Mouse (Mus musculus): ENCODE measurements around the gene Mfsd2b.

Mfsd2b gene

DNA sequence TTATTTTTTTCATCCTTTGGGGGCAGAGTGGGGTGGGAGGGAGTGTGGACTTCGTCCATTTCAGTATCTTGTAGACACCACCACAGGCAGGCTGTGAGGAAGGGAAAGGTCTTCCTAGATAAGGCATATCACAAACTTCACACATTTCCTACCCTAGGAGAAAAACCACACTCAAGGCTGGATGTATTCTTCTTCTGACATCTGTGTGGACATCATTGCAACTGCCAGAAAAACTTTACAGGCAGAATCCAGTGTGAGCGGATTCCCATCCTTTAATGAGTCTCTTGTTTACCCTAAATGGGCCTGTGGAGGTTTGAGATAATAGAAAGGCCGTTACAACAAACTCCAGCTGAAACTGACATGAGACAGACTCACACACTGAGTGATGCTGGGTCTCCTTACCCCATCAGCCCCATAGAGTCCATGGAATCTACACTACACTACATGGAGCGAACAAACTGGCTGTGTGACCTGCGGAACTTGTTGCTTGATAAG, 1.1 kb downstream of the Mfsd2b start:
- no peak for DNase-seq

DNA sequence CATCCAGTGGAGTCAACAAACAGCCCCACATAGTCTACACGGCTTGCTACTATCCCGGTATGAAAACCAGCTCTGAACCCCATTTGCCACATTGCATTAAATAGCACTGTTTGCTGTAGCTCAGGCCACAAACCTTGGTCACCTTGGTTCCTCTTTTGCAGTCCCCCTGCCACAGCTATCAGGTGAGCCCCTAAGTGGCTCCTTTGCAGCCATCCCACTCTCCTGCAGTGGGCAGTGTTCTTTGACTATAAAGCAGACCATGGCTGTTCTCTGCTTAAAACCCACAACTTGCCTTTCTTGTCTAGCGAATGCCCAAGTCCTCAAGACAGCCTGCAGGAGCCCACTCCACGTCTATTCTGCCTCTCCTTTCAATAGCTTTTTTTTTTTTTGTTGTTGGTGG, 1.9 kb downstream of the Mfsd2b start:
- no peak for DNase-seq

DNA sequence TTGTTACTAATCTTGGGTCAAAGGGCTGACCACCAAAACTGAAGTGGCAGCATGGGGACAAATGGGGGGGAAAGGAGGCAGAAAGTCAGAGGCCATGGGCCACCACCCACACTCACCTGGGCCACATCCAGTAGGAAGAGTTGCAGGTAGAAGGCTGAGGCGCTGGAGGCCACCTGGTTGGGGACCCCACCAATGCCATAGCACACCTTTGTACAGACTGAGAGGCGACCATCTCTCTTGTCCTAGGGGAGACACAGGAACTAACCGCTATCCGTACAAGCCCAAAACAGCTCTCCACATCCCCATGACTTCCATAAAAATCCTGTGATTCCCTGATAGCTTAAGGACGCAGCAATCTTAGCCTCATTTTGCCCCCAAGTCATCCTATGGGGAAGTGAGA, 2.9 kb downstream of the Mfsd2b start:
- no peak for DNase-seq

DNA sequence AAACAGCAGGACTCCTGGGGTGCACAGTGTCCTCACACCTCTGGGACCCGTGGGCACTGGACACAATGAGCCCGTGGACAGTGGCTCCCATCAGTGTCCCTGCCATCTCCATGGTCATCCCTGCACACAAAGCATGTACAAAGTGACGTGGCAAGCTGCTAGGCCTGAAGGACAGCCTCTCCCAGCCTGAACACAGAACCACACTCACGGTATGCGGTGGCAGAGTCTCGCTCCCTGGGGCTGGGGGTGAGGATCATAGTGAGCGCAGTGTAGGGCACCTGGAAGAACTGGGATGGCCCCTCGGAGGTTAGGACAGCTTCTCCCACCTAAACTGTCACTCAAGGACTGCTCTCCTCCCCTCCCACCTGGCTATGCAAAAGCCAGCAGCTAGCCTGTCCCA, 5.2 kb downstream of the Mfsd2b start:
- no peak for DNase-seq

DNA sequence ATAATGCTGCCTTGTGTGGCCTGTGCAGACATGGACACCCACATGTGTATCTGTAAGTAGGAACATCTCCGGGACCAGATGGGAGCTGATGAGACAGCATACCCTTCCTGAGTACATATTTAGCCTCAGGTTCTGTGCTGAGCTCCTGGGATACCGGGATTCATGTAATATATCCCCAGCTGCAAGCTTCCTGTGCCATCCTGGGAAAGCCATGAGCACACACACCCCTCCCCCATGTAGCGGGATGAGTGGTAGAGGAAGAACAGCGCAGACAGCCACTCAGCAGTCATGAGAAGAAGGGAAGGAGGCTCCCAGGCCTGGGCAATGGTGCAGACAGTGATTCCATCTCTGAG, 9.8 kb downstream of the Mfsd2b start:
- DNase-seq, result no peak

DNA sequence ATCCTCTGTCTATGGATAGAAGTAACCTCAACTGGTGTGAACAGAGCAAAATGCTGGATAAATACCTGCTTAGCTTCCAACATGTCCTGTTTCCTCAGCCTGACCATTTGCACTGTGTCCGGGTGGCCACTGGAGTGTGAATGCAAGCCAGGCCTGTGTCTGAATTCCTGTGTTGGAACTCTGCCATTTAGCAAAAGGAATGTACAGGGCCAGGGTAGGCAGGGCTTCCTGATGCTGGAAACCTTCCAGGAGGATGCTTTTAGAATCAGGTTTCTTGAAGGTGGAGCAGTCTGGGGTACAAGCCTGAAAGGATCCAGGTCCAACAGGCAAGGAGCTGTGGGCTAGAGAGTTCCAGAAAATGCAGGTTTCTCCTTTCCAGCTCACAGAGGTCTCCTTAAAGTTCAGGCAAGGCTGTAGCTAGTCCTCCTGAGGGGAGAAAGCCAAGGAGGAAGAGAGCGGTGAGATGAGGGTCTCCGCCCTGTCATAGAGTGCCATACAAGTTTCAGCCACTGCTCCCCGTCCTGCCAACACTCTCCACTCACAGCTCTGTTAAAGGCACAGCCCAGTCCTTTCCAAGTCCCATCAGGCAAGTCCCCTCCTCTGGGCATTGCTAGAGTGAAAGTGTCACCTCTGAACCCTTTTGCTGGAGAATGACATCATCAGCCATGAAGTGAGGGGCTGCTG, 10.4 kb downstream of the Mfsd2b start:
- peak; percentile 25 to 35 for DNase-seq

DNA sequence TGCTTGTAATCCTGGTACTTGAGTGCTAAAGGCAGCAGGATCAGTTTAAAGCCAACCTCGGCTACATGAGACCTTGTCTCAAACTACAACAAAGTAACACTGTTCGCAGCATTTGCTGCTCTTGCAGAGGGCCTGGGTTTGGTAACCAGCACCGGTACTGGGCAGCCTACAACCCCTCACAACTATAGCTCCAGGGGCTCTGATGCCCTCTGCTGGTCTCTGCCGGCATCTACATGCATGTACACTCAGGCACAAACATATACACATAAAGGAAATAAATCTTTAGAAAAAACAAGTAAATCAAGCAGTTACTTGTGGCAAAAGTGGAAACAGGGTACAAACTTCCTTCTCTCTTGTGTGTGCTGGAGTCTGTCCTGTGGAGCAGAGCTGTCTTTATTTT, 11.5 kb downstream of the Mfsd2b start:
- DNase-seq, result no peak

DNA sequence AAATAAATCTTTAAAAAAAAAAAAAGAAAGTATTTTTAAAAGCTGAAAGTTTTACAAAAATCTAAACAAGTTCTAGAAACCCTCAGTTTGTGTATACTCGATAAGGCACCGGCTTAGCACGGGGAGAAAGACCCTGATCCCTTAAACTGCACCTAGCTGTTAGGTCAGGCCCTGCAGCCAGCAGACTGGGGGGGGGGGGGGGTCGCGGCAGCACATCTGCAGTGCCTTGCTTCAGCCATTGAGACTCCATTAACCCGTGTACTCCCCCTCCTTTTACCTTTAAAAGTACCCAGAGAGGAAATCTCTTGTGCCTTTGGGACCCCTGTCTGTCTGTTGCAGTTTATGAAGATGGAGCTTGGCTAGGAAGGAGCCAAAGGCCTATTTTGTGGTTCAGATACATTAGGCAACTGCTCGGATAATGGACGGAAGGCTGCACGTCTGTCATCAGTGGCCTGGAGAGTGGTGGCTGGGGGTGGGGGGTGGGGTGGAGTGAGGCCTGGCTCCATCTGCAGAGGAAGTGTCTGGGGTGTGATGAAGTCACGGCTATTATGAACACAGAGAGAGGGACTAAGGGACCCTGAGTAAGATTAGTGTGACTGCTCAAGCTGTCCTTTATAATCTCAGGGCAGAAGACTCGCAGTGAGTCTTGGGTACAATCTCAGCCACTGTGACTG, 14.8 kb downstream of the Mfsd2b start:
- DNase-seq, result no peak

DNA sequence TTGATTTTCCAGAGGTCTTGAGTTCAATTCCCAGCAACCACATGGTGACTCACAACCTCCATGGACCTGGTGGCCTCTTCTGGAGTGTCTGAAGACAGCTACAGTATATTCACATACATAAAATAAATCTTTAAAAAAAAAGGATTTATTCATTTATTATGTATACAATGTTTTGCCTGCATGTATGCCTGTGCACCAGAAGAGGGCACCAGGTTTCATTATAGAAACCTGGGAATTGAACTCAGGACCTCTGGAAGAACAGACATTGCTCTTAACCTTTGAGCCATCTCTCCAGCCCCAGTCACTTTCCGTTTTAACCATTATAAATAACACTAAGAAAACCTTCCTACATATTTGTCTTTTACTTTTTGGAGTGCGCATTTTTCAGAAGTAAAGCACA, 17.3 kb downstream of the Mfsd2b start:
- no peak for DNase-seq

DNA sequence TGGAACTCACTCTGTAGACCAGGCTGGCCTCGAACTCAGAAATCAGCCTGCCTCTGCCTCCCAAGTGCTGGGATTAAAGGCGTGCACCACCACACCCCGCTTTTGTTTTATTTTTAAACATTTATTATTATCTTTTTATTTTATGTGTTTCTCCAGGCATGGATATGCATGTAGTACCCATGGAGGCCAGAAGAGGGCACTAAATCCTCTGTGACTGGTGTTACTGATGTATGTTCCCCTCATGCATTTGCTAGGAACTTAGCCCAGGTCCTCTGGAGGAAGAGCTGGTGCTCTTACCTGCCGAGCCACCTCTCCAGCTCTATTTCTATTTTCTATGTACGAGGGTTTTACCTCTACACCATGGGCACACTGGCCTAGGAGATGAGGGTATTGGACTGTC, 18.0 kb downstream of the Mfsd2b start:
- DNase-seq, result no peak

DNA sequence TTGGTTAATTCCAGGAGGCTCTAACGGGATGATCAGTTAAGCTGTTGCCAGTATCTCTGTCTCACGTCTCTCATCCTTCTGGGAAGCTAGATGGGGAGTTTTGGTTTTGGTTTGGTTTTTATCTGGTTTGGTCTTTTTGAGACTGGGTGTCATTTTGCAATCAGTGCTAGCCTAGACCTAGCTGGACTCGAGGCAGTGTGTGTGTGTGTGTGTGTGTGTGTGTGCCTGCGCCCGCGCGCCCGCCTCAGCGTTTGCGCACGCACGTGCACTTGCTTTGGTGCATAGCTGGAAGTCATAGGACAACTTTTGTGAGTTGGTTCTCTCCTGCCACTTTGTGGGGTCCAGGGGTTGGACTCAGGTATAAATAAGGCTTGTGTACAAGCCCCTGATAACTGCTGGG, 30.4 kb downstream of the Mfsd2b start:
- DNase-seq, result peak; percentile 29 to 49

DNA sequence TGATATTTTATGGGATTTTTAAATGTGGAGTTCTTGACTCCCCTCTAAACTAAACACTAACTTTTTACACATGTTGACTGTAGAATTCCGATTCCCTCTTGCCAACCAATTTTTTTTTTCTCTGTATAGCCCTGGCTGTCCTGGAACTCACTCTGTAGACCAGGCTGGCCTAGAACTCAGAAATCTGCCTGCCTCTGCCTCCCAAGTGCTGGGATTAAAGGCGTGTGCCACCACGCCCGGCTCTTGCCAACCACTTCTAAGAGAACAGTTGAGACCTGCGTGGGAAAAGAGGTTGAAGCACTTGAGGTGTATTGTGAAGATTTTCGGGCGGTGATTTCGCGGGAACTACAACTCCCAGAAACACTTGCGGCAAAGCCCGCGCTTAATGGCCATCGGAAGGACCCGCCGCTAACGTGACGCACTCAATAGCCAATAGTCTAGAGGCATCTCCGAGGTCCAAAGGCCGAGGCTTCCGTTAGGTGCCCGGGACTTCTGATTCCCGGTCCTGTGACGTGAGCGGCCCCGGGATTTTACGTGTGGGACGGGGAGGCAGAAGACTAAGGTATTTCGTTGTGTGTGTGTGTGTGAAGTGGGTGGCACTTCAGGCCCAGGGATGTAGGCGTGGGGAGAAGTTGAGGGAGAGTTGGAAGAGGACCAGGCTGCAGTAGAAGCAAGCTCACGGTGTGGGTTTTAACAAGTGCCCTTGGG, 31.1 kb downstream of the Mfsd2b start, which contains the start of gene Wdcp:
Gene Wdcp (plus strand): TSS at position 414 of the 708 bp plus-strand sequence.
- peak; percentile 89 to 96 for DNase-seq

DNA sequence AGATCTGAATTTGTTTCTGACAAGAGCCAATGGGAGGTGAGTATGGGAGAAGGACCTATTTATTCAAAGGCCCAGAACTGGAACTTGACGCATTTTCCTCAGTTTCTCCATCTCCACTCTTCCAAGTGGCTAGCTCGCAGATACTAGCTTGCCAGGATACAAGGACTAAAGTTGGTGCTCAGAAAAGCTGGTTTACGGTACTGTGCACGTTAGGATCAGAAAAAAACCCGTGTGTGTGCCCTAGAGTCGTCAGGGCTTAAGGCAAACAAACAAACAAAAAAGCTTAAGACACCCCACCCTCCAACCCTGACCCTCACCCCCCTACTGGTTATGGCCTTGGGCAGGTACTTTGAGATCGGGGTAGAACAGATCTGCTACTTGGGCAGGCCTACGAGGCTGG, 31.7 kb downstream of the Mfsd2b start:
- peak in 1 of 2 experiments; percentile 22 for DNase-seq

DNA sequence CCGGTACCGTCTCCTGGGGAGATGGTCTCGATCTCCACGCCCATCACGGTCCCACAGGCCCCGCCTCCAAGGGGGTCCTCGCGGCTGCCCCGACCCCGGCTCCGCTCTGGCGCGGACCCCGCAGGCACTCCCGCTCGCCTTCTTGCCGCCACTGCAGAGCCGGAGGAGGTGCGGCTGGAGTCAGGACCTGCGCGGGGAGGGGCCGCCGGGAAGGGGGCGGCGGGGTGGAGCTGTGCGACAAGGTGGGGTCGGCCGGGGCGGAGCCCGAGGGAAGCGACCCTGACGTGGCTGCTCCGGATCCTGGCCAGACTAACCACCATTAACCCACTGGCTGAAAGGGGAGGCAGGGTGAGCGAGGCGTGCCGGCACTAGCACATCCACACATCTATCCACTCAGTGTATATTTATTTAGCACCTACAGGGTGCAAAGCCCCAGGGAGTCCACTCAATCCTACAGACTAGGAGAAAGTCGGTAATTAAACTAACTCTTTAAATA, 32.7 kb downstream of the Mfsd2b start, which contains the start of gene Fkbp1b:
Gene Fkbp1b (minus strand): TSS at position 200 of the 496 bp plus-strand sequence.
- peak; percentile 72 to 76 for DNase-seq

DNA sequence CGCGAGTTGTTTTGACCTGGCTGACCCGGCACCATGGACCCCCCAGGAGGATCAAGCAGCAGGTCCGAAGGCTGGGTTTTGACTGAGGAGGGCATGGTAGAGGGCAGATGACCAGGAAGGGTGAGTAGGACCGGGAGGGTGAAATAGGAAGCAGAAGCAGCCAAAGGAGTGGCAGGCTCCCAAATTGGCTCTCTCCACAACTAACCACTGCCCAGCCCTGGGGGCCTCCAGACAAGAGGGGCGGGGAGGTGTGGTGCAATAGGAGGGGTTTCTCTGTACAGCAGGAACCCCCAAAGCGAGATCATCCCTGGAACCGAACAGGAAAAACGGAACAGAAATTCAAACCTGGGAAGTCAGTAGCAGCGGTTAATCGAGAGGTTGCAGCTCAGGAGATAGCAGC, 33.4 kb downstream of the Mfsd2b start:
- peak; percentile 27 to 39 for DNase-seq

DNA sequence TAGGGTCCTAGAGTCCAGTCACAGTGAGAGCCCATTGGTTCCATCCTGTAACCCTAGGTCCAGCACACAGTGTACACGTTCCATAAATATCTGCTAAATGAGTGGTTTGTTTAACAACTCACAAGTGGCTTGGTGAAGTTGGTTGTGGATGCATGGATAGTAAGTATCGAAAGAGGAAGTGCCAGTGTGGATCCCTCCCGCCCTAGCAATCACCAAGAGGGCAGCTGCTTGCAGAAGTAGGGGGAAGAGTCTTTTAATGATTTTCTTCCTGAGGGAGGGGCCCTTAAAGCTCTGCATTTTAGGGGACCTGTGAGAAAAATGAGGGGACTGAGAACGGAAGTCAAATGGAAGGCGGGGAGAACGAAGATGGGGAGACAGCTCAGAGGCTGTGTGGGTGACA, 34.1 kb downstream of the Mfsd2b start:
- DNase-seq, result no peak

DNA sequence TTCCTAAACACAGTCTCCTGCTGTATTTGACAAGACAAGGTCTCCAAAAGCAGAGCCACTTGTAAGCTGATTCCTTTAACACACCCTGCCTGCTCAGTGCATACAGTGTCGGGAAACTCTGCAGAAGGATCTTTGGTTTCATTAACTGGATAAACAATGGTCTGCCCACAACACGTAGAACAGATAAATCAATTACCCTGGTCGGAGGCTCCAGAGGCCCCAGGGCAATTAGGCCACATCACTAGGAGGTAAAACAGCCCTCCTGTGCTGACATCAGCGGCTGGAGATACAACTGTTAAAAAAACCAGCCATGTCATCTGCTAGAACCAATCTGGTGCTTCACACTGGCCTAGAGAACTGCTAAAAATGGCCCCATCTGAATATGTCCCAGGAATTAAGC, 37.2 kb downstream of the Mfsd2b start:
- DNase-seq, result no peak

DNA sequence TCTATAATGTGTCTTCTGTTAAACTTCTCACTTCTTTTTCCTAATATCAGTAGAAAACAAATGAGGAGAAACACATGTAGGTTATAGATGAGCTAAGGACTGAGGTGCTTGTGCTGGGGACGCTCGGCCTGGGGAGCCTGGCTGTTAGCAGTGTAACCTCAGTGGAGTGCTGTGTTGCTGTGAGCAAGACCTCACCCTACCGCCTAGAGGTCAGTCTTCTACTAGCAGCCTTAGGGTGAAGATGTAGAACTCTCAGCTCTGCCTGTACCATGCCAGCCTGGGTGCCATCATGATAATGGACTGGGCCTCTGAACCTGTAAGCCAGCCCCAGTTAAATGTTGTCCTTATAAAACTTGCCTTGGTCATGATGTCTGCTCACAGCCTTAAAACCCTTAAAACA, 46.9 kb downstream of the Mfsd2b start:
- no peak for DNase-seq

DNA sequence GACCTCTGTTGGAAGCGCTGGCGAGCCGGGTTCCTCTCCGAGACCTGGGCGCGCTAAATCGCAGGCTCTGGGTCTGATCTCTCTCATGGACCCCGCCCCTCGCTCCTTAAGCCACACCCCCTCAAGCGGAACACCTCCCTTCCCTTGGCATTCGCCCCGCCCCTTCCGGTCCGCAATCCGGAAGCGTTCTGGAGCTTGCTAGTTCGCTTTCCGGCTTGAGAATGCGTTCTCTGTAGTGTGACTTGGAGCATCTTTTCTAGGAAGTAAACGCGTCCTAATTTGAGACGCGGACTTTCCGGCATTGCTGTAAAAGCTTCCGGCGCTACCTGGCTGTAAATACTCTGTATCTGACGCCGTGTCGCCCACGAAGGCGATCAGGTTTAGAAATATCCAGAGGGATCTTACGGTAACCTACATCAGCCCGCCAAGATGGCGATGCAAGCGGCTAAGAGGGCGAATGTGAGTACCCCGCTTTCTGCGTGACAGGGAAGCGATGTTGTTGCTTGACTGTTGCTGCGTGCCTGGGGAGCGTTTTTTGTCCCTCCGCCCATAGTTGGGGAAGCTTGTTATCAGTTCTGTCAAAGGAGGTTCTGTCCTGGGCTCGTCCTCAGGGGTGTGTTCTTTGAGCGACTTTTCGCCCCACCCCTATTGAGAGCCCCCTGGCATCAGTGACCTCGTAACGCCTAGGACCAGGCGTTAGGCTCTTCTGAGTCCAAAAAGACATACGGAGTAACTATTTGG, 56.6 kb downstream of the Mfsd2b start, which contains the start of gene Sf3b6:
Gene Sf3b6 (plus strand): TSS at position 184 of the 741 bp plus-strand sequence.
- peak; percentile 98 to 99 for DNase-seq

DNA sequence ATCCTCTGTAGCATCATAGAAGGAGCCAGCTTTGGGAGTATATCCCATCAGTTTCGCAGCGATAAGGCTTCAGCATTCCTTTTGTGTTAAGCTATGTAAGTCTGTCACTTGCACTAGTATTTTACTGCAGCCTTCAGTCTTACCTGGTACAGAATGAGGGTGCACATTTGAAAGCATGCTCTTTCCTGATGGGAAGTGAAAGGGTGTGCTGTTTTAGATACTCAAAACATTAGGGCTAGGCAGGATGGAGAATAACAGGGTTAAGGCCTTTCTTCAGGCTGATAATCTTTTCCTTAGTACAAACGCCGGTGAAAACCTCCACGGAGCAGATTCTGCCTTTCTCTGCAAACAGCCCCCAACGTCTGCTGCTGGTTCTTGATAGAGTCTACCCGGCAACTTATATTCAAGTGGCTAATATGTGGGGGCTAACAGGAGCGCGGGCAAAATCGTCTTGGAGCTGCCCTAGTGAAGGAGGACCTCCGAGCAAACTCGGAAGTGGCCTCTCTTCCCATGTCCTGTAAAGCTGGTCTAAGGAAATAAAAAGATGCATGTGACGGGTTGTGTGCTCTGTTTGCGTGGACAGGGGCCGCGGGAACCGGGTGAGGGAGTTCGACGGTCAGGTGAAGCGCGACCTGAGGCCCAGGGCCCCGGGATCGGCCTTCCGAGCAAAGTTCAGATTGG, 57.3 kb downstream of the Mfsd2b start:
- no peak for DNase-seq

DNA sequence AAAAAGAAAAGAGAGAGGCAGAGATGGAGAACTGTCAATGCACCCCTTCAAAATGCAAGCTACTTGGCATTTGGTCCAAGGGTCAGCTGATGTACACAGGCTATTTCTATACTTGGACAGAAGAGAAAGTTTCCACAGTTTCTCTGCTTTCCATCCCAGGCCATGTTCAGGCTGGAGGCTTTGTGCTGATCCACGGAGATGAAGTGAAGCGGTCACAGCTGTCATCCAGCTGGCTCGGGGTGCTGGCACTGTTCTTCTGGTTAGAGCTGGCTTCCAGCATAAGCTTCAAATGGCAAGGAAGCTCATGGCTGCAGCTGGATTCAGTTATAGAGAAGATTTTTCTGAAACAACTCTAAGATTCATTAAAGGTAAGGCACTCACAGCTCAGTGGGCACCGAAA, 60.5 kb downstream of the Mfsd2b start:
- DNase-seq, result no peak
